Mouse (Mus musculus): ENCODE results near the gene Gm2035. TPM values are rescaled to one million over a fixed set of nuclear protein-coding genes. Genes with fewer than 3 reads are reported as not detected.

The Gm2035 gene
- polyA plus RNA-seq (2012; ENCODE audit: low replicate concordance) = not detected in 2 replicates

DNA sequence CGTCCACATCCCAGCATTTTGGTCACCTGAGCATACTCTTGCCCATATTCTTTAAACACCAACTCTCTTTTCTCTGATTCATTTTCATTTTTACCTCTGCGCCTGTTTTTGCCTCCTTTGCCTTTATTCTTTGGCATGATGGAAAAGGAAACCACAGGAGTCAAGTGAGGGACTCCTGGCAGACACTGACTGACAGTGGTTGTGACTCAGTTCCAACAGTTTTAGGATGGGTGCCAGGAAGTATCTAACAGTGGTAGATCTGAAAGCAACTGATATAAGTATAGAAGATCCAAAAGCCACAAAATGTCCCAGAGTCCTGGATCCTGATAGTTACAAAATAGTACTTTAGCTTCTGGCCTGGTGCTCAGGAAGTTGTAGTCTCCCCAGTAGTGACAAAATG is at the start of gene Gm2035:
Gene Gm2035 (minus strand): TSS at position 137 of the 400 bp plus-strand sequence.

DNA sequence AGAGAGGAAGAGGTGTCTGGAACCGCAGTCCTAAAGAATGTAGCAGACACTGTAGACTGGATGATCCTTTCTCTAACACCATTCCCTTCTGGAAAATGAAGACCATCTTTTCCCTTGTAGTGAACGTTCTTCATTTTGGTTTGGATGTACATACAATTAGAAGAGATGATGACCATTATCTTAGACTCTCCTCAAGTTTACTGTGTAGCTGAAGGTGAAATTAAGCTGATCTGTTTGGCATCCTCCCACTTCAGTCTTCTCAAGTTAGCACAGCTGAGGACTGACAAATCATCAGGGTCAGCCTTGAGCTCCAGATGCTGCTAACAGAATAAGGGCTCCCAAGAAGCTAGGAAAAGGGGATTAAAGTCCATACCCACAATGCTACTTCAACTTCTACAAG is 34.1 kb upstream of the Gm2035 start, which contains the start of gene Gm2042:
Gene Gm2042 (plus strand): TSS at position 301 of the 400 bp plus-strand sequence.

DNA sequence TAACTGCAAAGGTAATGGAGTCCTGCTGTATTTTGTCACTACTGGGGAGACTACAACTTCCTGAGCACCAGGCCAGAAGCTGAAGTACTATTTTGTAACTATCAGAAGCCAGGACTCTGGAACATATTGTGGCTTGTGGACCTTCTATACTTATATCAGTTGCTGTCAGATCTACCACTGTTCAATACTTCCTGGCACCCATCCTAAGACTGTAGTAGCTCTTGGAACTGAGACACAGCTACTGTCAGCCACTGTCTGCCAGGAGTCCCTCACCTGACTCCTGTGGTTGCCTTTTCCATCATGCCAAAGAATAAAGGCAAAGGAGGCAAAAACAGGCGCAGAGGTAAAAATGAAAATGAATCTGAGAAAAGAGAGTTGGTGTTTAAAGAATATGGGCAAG is 24.6 kb downstream of the Gm2035 start, which contains the start of gene Gm2022:
Gene Gm2022 (plus strand): TSS at position 301 of the 400 bp plus-strand sequence.

DNA sequence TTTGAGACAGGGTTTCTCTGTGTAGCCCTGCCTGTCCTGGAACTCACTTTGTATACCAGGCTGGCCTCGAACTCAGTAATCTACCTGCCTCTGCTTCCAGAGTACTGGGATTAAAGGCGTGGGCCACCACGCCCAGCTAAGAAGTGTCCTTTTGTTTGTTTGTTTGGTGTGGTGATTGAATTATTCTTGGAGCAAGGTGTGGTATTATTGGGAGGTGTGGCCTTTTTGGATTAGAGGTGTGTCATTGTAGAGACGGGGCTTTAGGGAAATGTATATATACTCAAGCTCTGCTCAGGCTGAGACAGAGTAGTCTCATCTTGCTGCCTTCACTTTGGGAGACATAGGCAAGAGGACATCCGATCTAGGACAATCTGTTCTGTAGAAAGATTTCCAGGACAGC is 45.9 kb downstream of the Gm2035 start, which contains the start of gene Gm2016:
Gene Gm2016 (plus strand): TSS at position 301 of the 400 bp plus-strand sequence.

Other genes starting within 250 kb of the Gm2035 start
- not detected in 2 replicates for gene Gm21319, start 144.1 kb downstream of the Gm2035 start, polyA plus RNA-seq (2012; ENCODE audit: low replicate concordance)
- not detected in 2 replicates for gene Gm21936, start 124.3 kb downstream of the Gm2035 start, polyA plus RNA-seq (2012; ENCODE audit: low replicate concordance)
- gene BB287469, start 103.3 kb downstream of the Gm2035 start, polyA plus RNA-seq (2012; ENCODE audit: low replicate concordance) = not detected in 2 replicates
- gene Gm2001, start 77.5 kb downstream of the Gm2035 start, polyA plus RNA-seq (2012; ENCODE audit: low replicate concordance) = not detected in 2 replicates
- not detected in 2 replicates for gene Gm2016, start 45.8 kb downstream of the Gm2035 start, polyA plus RNA-seq (2012; ENCODE audit: low replicate concordance)
- not detected in 2 replicates for gene Gm2022, start 24.5 kb downstream of the Gm2035 start, polyA plus RNA-seq (2012; ENCODE audit: low replicate concordance)
- not detected in 2 replicates for gene Gm2042, start 34.2 kb upstream of the Gm2035 start, polyA plus RNA-seq (2012; ENCODE audit: low replicate concordance)
- not detected in 2 replicates for gene Gm2075, start 92.0 kb upstream of the Gm2035 start, polyA plus RNA-seq (2012; ENCODE audit: low replicate concordance)
- gene Gm6803, start 98.9 kb upstream of the Gm2035 start, polyA plus RNA-seq (2012; ENCODE audit: low replicate concordance) = not detected in 2 replicates
- gene Gm2056, start 107.1 kb upstream of the Gm2035 start, polyA plus RNA-seq (2012; ENCODE audit: low replicate concordance) = not detected in 2 replicates
- not detected in 2 replicates for gene Gm16368, start 163.8 kb upstream of the Gm2035 start, polyA plus RNA-seq (2012; ENCODE audit: low replicate concordance)